Mouse (Mus musculus): ENCODE measurements around the gene Irf1. TPM values are rescaled to one million over a fixed set of nuclear protein-coding genes. Genes with fewer than 3 reads are reported as not detected.
A peak's percentile ranks its signal among the peaks of the same experiment; 100 is the strongest.

The Irf1 gene
- polyA plus RNA-seq, 1 experiment from 2014 or later, result 3.0 TPM

DNA sequence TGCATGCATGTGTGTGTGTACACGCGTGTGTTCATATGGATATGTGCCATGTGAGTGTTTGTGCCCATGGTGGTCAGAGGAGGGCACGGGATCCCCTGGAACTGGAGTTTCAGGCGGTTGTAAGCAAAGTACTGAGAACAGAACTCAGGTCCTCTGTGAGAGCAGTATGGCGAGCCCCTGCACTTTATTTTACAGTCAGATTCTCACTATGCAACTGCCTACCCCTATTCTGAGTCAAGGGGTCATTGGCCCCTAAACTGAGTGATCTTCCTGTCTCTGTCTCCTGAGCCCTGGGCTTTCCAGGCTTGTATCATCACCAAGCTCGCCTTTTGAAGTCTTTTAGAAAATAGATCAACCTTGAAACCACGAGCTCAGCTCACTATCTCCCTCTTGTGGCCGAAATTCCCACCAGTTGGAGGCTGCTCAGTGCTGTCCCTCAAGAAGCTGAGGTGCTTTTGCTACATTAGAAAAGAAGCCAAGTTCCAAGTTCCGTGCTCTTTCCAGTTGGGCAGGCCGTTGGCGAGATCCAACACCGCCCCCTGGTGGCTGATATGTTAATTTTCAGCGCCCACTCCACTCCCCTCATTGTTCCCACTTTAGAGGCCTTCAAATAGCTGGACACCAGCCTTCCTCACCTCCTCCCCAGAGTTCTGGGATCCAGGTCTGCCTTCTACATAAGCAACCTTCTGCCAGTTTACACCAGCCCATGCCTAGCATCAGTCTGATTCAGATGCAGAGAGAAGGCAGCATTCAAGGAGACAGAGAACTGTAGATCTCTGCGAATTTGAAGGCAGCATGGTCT is 32.8 kb upstream of the Irf1 start:
- H3K9me3 ChIP-seq (replicated peaks; ENCODE audit: control insufficient read depth, low read length), result no peaks in the 10 kb centered on the region
- no peaks in the 10 kb centered on the region for H3K27me3 ChIP-seq (replicated peaks; ENCODE audit: control insufficient read depth, insufficient read depth, low read length)
- H3K4me3 ChIP-seq (ENCODE audit: low read depth, low read length), result no peak overlapping the region
- H3K36me3 ChIP-seq (ENCODE audit: control insufficient read depth, insufficient read depth, low read length), result no peaks in the 10 kb centered on the region
- H3K9ac ChIP-seq (ENCODE audit: low read length), result no peak overlapping the region
- peak; percentile 75 for DNase-seq (ENCODE audit: low spot score)
- peak; percentile 72 for ATAC-seq
- no peaks in the 10 kb centered on the region for H3K4me1 ChIP-seq (ENCODE audit: control insufficient read depth, insufficient read depth, low read length)
- WGBS, result 47% methylated on average over 14 of the region's 14 CpGs
- H3K4me2 ChIP-seq (ENCODE audit: low read length), result no peak overlapping the region
- no peak overlapping the region for H3K27ac ChIP-seq (ENCODE audit: low read depth, low read length)

DNA sequence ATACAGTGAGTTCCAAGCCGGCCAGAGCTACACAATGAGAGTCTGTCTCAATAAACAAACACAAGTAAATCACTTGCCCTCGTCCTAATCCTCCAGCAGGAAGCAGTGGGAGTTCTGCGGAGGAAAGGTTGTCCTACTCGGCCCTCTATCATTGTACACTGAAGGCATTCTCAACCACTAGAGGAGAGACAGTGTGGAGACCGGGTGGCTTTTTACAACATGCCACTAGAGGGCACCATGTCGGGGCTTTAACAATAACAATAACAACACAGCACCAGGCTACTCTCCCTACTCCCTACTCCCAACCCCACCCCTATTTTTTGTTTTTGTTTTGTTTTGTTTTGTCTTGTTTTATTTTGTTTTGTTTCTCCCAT is 32.3 kb upstream of the Irf1 start:
- Histone ChIP-seq H3K9me3 (replicated peaks; ENCODE audit: control insufficient read depth, low read length) (no peaks in the 10 kb centered on the region), H3K36me3 (ENCODE audit: control insufficient read depth, insufficient read depth, low read length) (no peaks in the 10 kb centered on the region), H3K4me1 (ENCODE audit: control insufficient read depth, insufficient read depth, low read length) (no peaks in the 10 kb centered on the region), H3K4me2 (ENCODE audit: low read length) (no peak overlapping the region), H3K27ac (ENCODE audit: low read depth, low read length) (no peak overlapping the region), H3K27me3 (replicated peaks; ENCODE audit: control insufficient read depth, insufficient read depth, low read length) (no peaks in the 10 kb centered on the region), H3K9ac (ENCODE audit: low read length) (no peak overlapping the region), H3K4me3 (ENCODE audit: low read depth, low read length) (no peak overlapping the region)
- DNase-seq (ENCODE audit: low spot score), result peak; percentile 45
- peak; percentile 60; the same call in 1 of the 2 replicates for ATAC-seq
- 36% methylated on average over 6 of the region's 6 CpGs for WGBS

DNA sequence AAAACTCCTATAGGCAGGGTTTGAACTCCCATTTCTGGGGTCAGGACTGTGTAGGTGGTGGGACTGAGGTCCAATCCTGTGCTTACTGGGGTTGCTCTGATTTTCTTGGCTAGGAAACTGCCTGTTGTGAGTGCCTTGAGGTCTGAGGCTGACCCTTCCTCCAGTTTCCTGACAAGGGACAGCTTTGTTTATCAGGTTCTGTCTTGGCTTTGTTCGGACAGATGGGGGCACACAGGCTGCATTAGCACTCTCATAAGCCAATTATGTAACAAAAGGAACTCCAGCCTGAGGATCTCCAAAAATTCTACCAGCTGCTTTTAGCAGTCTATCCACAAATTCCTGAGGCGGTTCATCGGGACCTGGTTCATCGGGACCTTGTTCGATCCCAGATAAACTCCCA is 27.5 kb upstream of the Irf1 start:
- Histone ChIP-seq H3K4me2 (ENCODE audit: low read length) (no peak overlapping the region), H3K36me3 (ENCODE audit: control insufficient read depth, insufficient read depth, low read length) (no peaks in the 10 kb centered on the region), H3K9me3 (replicated peaks; ENCODE audit: control insufficient read depth, low read length) (no peaks in the 10 kb centered on the region), H3K4me3 (ENCODE audit: low read depth, low read length) (no peak overlapping the region), H3K9ac (ENCODE audit: low read length) (no peak overlapping the region), H3K27me3 (replicated peaks; ENCODE audit: control insufficient read depth, insufficient read depth, low read length) (no peaks in the 10 kb centered on the region), H3K27ac (ENCODE audit: low read depth, low read length) (no peak overlapping the region), H3K4me1 (ENCODE audit: control insufficient read depth, insufficient read depth, low read length) (no peaks in the 10 kb centered on the region)
- no peak for ATAC-seq
- WGBS, result 4% methylated on average over 5 of the region's 5 CpGs
- no peak for DNase-seq (ENCODE audit: low spot score)

DNA sequence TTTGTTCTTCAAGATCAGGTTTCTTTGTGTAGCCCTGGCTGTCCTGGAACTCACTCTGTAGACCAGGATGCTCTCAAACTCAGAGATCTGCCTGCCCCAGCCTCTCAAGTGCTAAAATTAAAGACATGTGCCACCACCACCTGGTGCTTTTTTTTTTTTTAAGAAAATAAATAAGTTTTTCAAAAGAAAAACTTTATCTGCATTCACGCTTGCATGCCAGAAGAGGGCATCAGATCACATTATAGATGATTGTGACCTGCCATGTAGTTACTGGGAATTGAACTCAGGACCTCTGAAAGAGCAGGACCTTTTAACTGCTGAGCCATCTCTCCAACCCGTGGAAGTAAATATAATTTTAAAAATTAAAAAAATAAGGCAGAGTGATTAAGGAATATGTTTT is 24.6 kb upstream of the Irf1 start:
- Histone ChIP-seq H3K27me3 (replicated peaks; ENCODE audit: control insufficient read depth, insufficient read depth, low read length) (no peaks in the 10 kb centered on the region), H3K4me2 (ENCODE audit: low read length) (no peak overlapping the region), H3K36me3 (ENCODE audit: control insufficient read depth, insufficient read depth, low read length) (no peaks in the 10 kb centered on the region), H3K27ac (ENCODE audit: low read depth, low read length) (no peak overlapping the region), H3K9ac (ENCODE audit: low read length) (no peak overlapping the region), H3K4me1 (ENCODE audit: control insufficient read depth, insufficient read depth, low read length) (no peaks in the 10 kb centered on the region), H3K9me3 (replicated peaks; ENCODE audit: control insufficient read depth, low read length) (no peaks in the 10 kb centered on the region), H3K4me3 (ENCODE audit: low read depth, low read length) (no peak overlapping the region)
- WGBS, result 89% methylated on average over 2 of the region's 2 CpGs
- DNase-seq (ENCODE audit: low spot score) (no peak), ATAC-seq (no peak)

DNA sequence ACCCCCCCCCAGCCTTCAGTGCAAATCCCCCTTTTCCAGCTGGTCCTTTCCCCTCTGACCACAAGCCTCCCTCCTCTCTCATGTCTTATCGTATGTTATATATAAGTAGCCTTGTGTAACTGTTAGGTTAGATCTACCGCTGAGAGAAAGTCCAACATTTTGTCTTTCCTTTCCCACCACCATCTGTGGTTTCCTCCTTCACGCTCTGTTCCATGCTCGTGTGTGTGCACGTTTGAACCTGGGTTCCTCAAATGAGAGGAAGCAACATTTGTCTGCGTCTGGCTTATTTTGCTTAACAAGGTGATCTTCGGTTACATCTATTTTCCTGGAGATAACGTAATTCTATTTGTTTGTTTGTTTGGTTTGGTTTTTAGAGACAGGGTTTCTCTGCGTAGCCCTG is 21.8 kb upstream of the Irf1 start:
- Histone ChIP-seq H3K4me1 (ENCODE audit: control insufficient read depth, insufficient read depth, low read length) (no peaks in the 10 kb centered on the region), H3K36me3 (ENCODE audit: control insufficient read depth, insufficient read depth, low read length) (no peaks in the 10 kb centered on the region), H3K4me3 (ENCODE audit: low read depth, low read length) (no peak overlapping the region), H3K27ac (ENCODE audit: low read depth, low read length) (no peak overlapping the region), H3K9me3 (replicated peaks; ENCODE audit: control insufficient read depth, low read length) (no peaks in the 10 kb centered on the region), H3K27me3 (replicated peaks; ENCODE audit: control insufficient read depth, insufficient read depth, low read length) (no peaks in the 10 kb centered on the region), H3K9ac (ENCODE audit: low read length) (no peak overlapping the region), H3K4me2 (ENCODE audit: low read length) (no peak overlapping the region)
- ATAC-seq (no peak), DNase-seq (ENCODE audit: low spot score) (no peak)
- WGBS, result 95% methylated on average over 9 of the region's 9 CpGs

DNA sequence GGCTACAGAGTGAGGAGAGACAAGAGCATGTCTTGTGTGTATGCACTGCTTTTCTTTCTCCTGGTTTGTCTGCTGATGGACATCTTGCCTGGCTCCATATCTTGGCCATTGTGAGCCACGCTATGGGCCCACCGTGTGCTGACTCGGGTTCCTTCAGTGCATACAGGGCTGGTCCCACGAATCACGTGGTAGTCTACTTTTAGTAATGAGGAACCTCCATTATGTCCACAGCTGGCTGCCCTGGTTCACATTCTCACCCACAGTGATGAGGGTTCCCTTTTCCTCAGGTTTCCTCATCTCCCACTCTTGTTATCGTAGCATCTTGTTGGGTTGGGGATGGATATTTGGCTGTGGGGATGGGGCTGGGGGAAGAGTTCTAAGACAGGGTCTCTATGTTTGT is 21.2 kb upstream of the Irf1 start:
- no peaks in the 10 kb centered on the region for H3K9me3 ChIP-seq (replicated peaks; ENCODE audit: control insufficient read depth, low read length)
- WGBS, result 90% methylated on average over 6 of the region's 6 CpGs
- H3K27ac ChIP-seq (ENCODE audit: low read depth, low read length), result no peak overlapping the region
- ATAC-seq, result no peak
- H3K27me3 ChIP-seq (replicated peaks; ENCODE audit: control insufficient read depth, insufficient read depth, low read length), result no peaks in the 10 kb centered on the region
- no peaks in the 10 kb centered on the region for H3K36me3 ChIP-seq (ENCODE audit: control insufficient read depth, insufficient read depth, low read length)
- no peak overlapping the region for H3K4me3 ChIP-seq (ENCODE audit: low read depth, low read length)
- H3K9ac ChIP-seq (ENCODE audit: low read length), result no peak overlapping the region
- no peak overlapping the region for H3K4me2 ChIP-seq (ENCODE audit: low read length)
- H3K4me1 ChIP-seq (ENCODE audit: control insufficient read depth, insufficient read depth, low read length), result no peaks in the 10 kb centered on the region
- DNase-seq (ENCODE audit: low spot score), result no peak

DNA sequence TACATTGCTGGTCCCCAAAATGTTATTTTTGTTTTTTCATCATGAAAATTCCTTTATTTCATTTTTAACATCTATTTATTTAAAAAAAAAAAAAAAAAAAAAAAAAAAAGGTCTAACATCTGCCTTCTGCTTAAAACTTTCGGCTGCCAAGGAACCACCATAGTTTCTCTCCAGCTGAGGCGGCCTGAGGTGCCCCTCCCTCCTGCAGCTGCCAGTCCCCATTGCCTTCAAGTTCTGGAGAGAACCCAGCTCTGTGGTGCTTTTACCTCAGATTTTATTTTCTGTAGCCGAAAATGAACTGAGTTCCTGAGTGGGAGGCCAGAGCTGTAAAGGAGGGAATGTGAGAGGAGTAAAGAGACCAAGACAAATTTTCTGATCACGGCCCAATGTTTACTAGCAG is 20.5 kb upstream of the Irf1 start:
- ATAC-seq (no peak), DNase-seq (ENCODE audit: low spot score) (no peak)
- 61% methylated on average over 4 of the region's 4 CpGs for WGBS
- no peaks in the 10 kb centered on the region for H3K9me3 ChIP-seq (replicated peaks; ENCODE audit: control insufficient read depth, low read length)
- H3K4me1 ChIP-seq (ENCODE audit: control insufficient read depth, insufficient read depth, low read length), result no peaks in the 10 kb centered on the region
- no peaks in the 10 kb centered on the region for H3K27me3 ChIP-seq (replicated peaks; ENCODE audit: control insufficient read depth, insufficient read depth, low read length)
- no peak overlapping the region for H3K4me2 ChIP-seq (ENCODE audit: low read length)
- no peak overlapping the region for H3K9ac ChIP-seq (ENCODE audit: low read length)
- no peak overlapping the region for H3K4me3 ChIP-seq (ENCODE audit: low read depth, low read length)
- no peak overlapping the region for H3K27ac ChIP-seq (ENCODE audit: low read depth, low read length)
- H3K36me3 ChIP-seq (ENCODE audit: control insufficient read depth, insufficient read depth, low read length), result no peaks in the 10 kb centered on the region

DNA sequence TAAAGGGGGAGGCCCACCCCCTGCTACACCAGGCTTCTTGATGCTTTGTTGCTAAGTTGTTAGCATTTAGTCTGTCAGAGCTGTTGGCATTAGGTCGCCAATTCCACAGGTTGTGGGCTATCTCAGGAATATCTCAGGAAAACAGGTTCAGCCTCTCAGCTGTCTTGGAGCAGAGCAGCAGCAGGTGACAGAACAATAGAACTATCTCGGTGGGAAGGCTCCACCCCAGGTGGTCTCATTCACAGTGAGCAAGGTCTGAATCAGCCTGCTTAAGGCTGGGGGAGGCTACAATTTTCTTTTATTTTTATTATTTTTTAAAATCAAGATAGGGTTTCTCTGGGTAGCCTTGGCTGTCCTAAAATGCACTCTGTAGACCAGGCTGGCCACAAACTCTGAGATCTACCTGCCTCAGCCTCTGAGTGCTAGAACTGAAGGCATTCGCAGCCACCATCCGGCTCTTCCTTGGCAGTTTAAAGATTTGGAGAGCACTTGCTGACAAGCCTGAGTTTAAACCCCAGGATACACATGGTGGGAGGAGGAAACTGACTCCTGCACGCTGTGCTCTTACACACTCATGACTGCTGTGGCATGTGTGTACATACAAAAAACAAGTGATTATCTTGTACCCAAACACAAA is 20.0 kb upstream of the Irf1 start:
- Histone ChIP-seq H3K27me3 (replicated peaks; ENCODE audit: control insufficient read depth, insufficient read depth, low read length) (no peaks in the 10 kb centered on the region), H3K4me2 (ENCODE audit: low read length) (no peak overlapping the region), H3K36me3 (ENCODE audit: control insufficient read depth, insufficient read depth, low read length) (no peaks in the 10 kb centered on the region), H3K4me3 (ENCODE audit: low read depth, low read length) (no peak overlapping the region), H3K9me3 (replicated peaks; ENCODE audit: control insufficient read depth, low read length) (no peaks in the 10 kb centered on the region), H3K4me1 (ENCODE audit: control insufficient read depth, insufficient read depth, low read length) (no peaks in the 10 kb centered on the region), H3K9ac (ENCODE audit: low read length) (no peak overlapping the region), H3K27ac (ENCODE audit: low read depth, low read length) (no peak overlapping the region)
- DNase-seq (ENCODE audit: low spot score) (no peak), ATAC-seq (no peak)
- 46% methylated on average over 5 of the region's 5 CpGs for WGBS

DNA sequence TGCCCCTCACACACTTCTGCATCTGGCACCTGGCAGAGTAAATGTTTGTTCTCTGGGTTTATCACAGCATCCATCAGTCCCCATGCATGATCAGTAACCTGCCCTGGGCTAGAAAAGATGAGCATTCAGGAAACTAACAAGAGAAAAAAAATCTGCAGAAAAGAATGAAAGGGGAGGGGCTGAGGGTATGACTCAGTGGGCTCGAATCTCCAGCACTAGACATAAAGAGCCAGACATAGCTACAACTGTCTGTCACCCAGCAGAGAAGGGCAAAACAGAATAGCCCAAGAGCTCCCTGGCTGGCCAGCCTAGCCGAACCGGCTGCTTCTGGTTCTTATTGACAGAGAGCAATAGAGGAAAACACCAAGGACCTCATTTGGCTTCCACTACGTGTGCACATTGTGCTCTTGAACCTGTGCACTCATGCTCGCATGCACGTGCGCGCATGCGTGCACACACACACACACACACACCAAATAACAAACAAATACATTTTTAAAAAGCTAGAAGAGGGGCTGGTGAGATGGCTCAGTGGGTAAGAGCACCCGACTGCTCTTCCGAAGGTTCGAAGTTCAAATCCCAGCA is 14.7 kb upstream of the Irf1 start:
- DNase-seq (ENCODE audit: low spot score) (no peak), ATAC-seq (no peak)
- no peaks in the 10 kb centered on the region for H3K9me3 ChIP-seq (replicated peaks; ENCODE audit: control insufficient read depth, low read length)
- H3K4me2 ChIP-seq (ENCODE audit: low read length), result no peak overlapping the region
- no peaks in the 10 kb centered on the region for H3K36me3 ChIP-seq (ENCODE audit: control insufficient read depth, insufficient read depth, low read length)
- H3K4me3 ChIP-seq (ENCODE audit: low read depth, low read length), result no peak overlapping the region
- peaks cover 5% of the 10 kb centered on the region for H3K4me1 ChIP-seq (ENCODE audit: control insufficient read depth, insufficient read depth, low read length)
- H3K27me3 ChIP-seq (replicated peaks; ENCODE audit: control insufficient read depth, insufficient read depth, low read length), result 0 out of 2 replicates have a peak, but pooled peaks cover 3% of the 10 kb centered on the region
- no peak overlapping the region for H3K27ac ChIP-seq (ENCODE audit: low read depth, low read length)
- no peak overlapping the region for H3K9ac ChIP-seq (ENCODE audit: low read length)
- WGBS, result 87% methylated on average over 12 of the region's 12 CpGs

Data from forebrain, embryonic 14.5 days (tissue).